Mouse (Mus musculus): Measurements from ENCODE around the gene Col23a1.

Col23a1 gene

GRCm38 (mm10) chr11:51526631-51527161 is 237.0 kb downstream of the Col23a1 start:
- no peak for DNase-seq (ENCODE audit: extremely low spot score, low read depth, low spot score)

GRCm38 (mm10) chr11:51533128-51533533 is 243.4 kb downstream of the Col23a1 start:
- DNase-seq (ENCODE audit: extremely low spot score, low read depth, low spot score), result no peak

GRCm38 (mm10) chr11:51534314-51534713 is 244.6 kb downstream of the Col23a1 start:
- no peak for DNase-seq (ENCODE audit: extremely low spot score, low read depth, low spot score)

GRCm38 (mm10) chr11:51538388-51538787 is 248.7 kb downstream of the Col23a1 start:
- DNase-seq (ENCODE audit: extremely low spot score, low read depth, low spot score), result no peak

GRCm38 (mm10) chr11:51538919-51539758 is 249.4 kb downstream of the Col23a1 start:
- no peak for DNase-seq (ENCODE audit: extremely low spot score, low read depth, low spot score)

GRCm38 (mm10) chr11:51539759-51540282 is 250.1 kb downstream of the Col23a1 start:
- peak; percentile 96 for DNase-seq (ENCODE audit: extremely low spot score, low read depth, low spot score)

GRCm38 (mm10) chr11:51542424-51542823 is 252.7 kb downstream of the Col23a1 start:
- DNase-seq (ENCODE audit: extremely low spot score, low read depth, low spot score), result no peak

GRCm38 (mm10) chr11:51543487-51544050 is 253.8 kb downstream of the Col23a1 start:
- no peak for DNase-seq (ENCODE audit: extremely low spot score, low read depth, low spot score)

- no peak for DNase-seq (ENCODE audit: extremely low spot score, low read depth, low spot score)
Measured at GRCm38 (mm10) chr11:51544413-51544812, 254.7 kb downstream of the Col23a1 start.

- DNase-seq (ENCODE audit: extremely low spot score, low read depth, low spot score), result no peak
Measured at GRCm38 (mm10) chr11:51545811-51546210, 256.1 kb downstream of the Col23a1 start.

- no peak for DNase-seq (ENCODE audit: extremely low spot score, low read depth, low spot score)
Measured at GRCm38 (mm10) chr11:51551253-51551652, 261.5 kb downstream of the Col23a1 start.

- no peak for DNase-seq (ENCODE audit: extremely low spot score, low read depth, low spot score)
Measured at GRCm38 (mm10) chr11:51552091-51552490, 262.4 kb downstream of the Col23a1 start.

- no peak for DNase-seq (ENCODE audit: extremely low spot score, low read depth, low spot score)
Measured at GRCm38 (mm10) chr11:51554590-51554989, 264.9 kb downstream of the Col23a1 start.

GRCm38 (mm10) chr11:51555066-51555465 is 265.3 kb downstream of the Col23a1 start:
- DNase-seq (ENCODE audit: extremely low spot score, low read depth, low spot score), result no peak

GRCm38 (mm10) chr11:51563276-51563675 is 273.6 kb downstream of the Col23a1 start:
- no peak for DNase-seq (ENCODE audit: extremely low spot score, low read depth, low spot score)

- DNase-seq (ENCODE audit: extremely low spot score, low read depth, low spot score), result no peak
Measured at GRCm38 (mm10) chr11:51565062-51565461, 275.3 kb downstream of the Col23a1 start.

GRCm38 (mm10) chr11:51565951-51566350 is 276.2 kb downstream of the Col23a1 start:
- DNase-seq (ENCODE audit: extremely low spot score, low read depth, low spot score), result no peak

- no peak for DNase-seq (ENCODE audit: extremely low spot score, low read depth, low spot score)
Measured at GRCm38 (mm10) chr11:51568801-51569200, 279.1 kb downstream of the Col23a1 start.

- DNase-seq (ENCODE audit: extremely low spot score, low read depth, low spot score), result no peak
Measured at GRCm38 (mm10) chr11:51576454-51576853, 286.7 kb downstream of the Col23a1 start.

- DNase-seq (ENCODE audit: extremely low spot score, low read depth, low spot score), result no peak
Measured at GRCm38 (mm10) chr11:51577587-51577986, 287.9 kb downstream of the Col23a1 start.

- DNase-seq (ENCODE audit: extremely low spot score, low read depth, low spot score), result no peak
Measured at GRCm38 (mm10) chr11:51579024-51579423, 289.3 kb downstream of the Col23a1 start.

- no peak for DNase-seq (ENCODE audit: extremely low spot score, low read depth, low spot score)
Measured at GRCm38 (mm10) chr11:51582713-51583112, 293.0 kb downstream of the Col23a1 start.

All from hindlimb bud, embryonic 11.5 days (tissue).